Mouse (Mus musculus) hindlimb bud, embryonic 11.5 days (tissue): ENCODE data around the gene Tulp2.
"Not testable (repeated sequence)": the region's sequence is repeated elsewhere in the genome, so short reads cannot be mapped to it uniquely, and the experiment has no call there.

Experiments
- DNase-seq: peaks from one replicate; pipeline ENCODE4 v3.0.0-alpha.2; 2012; ENCODE audit warnings: low read depth, low spot score; ENCODE audit errors: extremely low spot score

The Tulp2 gene

DNA sequence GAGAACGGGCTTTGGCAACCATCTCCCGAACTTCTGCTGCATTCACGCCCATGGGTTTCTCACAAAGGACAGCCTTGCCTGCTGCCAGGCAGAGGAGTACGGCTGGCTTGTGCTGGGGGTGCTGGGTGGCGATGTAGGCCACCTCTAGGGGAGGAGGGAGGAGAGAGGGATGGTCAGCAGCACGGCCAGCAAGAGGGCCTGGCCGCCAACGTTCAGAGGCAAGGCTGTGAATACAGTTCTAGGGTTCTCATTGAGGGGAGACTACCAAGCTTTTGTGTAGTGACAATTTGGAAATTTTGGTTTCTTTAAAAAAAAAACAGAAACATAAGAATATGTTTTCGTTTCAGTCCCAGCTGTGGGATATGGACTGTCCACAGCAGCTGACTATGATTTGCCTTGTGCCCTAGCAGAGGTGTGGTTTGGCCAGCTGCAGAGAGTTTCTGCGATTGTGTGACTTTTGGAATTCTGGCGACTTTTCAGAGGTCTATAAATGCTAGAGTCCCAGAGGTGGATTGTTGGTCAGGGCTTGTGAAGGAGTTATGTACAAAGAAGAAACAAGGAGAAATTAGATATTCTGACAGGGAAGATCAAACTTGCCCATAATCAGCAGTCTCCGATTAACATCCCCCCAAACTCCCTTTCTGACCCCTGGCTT is 5.2 kb downstream of the Tulp2 start, which contains the start of gene Gm45808:
Gm45808 (minus strand) TSS at position 51 of the 655 bp plus-strand sequence.
- DNase-seq: no peak

DNA sequence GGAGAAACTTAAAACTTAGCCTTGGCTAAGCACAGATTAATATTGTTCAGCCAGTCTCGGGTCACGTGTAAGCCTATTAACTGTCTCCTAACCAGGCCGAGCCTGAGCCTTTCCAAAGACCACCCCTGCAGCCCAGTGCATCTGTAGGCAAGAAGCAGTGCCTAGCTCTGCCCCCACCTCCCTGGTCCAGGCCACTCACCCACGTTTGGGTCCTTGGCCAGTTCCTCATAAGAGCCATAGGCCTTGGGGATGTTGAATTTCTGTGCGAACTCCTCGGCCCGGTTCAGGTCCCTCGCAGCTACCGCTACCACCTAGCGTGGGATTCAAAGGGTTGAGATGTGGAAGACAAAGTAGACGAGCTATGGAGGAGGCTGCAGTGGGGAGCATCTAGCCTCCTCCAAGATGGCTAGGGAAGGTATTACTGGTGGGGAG is 6.2 kb downstream of the Tulp2 start:
- DNase-seq: no peak

DNA sequence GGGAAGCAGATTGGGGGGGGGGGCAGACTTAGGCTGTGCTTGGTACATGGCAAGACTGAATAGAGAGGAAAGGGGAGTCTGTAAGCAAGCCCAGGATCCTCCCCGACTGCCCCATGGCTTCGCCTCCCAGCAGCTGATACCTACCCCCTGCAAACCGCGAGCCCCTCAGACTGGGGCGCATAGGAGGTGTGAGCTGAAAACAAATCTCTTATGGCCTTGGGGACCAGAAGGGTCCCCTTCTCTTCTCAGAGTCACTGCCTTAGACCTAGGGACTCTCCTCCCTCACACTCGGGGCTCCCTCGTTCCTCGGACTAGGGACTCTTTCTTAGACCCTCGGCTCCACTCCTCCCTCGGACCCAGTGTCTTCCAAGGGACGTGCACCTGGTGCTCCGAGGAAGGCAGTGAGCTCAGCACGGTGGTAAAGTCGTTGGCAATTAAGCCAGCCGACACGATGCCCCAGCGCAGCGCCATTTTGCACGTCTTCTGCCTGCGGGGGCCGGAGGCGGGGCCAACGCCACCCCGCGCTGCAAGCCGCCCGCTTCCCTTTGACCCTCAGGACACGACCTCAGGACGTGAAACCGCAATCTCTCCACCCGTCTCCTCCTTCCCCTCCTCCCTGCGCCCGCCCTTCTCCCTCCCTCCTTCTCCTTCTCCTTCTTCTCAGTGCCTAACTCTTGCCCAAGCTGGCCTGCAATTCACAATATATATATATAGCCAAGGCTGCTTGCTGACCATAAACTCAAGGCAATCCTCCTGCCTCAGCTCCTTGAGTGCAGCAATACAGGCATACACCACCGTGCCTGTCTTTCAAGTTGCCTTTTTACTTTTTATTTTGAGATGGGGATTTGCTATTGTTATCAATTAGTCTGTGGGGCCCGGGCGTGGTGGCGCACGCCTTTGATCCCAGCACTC is 6.9 kb downstream of the Tulp2 start, which contains the start of gene Dhdh:
Dhdh (minus strand) TSS at position 513 of the 912 bp plus-strand sequence.
- no peak for DNase-seq

DNA sequence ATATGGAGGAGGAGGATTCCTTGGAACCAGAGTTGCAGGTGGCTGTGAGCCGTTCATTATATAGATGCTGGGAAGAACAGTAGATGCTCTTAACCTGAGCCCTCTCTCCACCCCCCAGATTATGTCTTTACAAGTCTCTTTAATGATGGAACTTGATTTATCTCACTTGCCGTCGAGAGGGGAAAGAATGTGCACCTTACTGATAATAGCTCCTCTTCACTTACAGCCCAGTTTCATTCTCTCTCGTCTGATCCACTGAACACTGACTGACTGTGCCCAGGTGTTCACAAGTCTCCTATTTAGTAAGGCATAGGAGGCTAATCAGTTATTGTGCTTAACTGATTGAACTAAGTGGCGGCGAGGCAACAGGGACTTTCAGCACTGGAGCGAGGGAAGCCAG is 7.9 kb downstream of the Tulp2 start:
- no peak for DNase-seq

DNA sequence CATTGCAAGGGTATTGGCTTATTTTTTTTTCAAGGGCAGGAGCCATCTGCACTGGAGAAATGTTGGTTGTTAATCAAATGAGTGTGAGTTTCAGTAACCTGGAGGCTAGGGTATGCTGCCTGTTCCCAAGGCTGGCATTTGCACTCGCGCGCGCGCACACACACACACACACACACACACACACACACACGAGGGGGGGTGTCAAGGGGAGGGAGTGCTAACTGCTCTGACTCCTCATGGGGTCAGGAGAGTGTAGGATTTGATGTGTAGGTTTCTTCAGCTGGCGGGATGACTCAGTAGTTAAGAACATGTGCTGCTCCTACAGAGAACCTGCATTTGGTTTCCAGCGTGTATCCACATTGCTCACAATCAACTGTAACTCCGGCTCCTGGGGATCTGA is 9.1 kb downstream of the Tulp2 start:
- DNase-seq: no peak

DNA sequence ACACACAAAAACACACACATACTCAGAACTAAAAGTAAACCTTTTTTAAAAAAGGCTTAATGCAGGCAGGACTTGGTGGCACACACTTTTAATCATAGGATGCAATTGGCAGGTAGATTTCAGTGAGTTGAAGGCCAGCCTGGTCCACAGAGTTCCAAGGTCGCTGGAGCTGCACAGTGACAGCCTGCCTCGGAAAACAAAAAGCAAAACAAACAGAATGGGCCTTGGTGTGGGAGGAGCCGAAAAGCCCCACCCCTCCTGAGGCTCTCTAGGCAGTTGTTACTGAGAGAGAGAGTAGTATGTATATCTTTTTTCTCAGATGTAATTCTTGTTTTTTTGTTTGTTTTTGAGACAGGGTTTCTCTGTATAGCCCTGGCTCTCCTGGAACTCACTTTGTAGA is 9.6 kb downstream of the Tulp2 start:
- no peak for DNase-seq

DNA sequence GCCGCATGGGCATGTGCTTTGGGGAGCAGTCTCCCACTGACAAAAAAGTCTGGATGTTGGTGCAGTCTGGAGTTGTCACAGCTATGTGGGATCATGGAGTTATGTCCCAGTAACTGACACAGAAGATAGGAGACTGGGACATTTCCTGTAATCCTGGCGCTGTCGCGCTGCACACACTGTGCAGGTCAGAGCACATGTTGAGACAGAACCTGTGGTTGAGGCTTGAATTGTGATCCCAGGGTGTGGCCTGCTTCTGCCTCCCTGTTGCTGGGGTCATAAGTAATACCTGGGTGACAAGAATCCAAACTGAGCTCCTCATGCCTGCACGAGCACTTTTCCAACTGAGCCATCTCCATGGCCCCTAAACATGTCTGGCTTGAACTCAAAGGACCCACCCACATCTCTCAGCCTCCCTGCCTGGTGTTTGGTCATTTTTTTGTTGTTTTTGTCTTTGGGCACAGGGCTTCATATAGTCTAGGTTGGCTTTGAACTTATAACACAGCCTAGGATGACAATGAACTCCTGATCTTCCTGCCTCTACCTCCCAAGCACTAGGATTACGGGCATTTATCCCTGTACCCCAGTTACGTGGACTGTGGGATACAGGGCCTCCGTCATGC is 10.7 kb downstream of the Tulp2 start:
- no peak for DNase-seq

DNA sequence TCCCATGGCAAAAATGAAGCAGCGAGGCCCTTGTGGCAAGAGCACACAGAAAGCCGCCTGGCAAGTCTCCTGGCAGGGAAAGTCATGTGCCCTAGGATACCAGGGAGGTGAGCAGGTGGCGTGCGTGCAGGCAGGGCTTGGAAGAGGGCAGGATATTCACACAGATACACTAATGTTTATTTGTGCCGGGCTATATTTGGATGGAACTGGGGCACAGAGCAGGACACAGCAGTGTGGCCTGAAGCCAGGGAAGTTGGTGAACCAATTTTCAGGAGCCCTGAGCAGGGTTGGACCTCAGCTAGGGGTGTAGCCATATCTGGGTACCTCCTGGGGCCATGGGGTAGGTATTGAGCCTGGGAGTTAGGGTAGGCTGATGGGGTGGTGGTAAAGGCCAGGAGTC is 11.3 kb downstream of the Tulp2 start:
- no peak for DNase-seq

DNA sequence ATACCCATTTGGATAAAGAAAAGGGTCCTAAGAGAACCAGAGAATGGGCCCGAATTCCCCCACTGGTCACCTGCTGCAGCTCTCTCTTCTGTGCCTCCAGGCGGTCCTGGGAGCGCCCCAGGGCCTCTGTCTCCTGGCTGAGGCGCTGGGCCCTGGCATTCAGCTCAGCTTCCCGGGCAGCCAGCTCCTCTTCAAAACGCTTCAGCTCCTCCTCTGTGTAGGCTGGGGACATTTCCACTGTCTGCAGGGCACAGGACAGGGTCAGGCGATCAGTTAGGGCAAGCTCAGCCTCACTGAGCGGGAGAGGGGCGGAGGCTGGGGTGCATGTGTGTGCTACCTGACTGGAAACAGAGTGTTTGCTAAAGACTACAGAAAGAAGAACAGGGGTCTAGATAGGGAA is 12.9 kb downstream of the Tulp2 start:
- DNase-seq: no peak

DNA sequence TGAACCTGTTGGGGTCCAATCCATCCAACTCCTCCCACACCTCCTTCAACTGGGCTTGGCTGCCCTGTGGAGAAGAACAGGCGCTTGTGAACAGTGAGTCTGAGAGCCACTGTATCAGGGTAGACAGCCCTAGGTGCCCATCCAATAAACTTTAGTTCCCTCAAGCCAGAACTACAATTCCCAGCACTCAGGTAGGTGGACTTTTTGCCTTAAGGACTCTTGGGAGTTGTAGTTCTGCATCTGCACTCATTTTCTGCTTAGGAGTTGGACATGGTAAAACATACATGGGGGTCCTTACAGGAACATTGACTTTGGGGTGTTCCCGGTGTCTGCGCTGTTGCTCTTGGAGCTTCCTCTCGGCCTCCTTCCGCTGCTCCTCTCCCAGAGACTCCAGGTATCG is 16.8 kb downstream of the Tulp2 start:
- DNase-seq: no peak

DNA sequence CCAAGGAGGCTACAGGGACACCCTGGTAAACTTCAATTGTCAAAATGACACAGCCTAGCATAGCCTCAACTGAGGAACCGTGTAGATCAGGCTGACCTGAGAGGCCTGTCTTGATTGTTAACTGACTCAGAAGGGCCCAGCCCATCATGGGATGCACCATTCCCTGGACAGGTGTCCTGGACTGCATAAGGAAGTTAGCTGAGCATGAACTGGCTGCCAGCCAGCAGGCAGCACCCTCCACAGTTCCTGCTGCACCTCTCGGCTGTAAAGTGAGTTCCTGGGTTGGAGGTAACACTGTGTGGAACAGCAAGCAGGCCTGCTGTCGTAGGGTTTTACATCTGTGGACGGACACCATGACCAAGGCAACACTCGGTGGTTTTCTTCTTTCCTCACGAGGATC is 25.9 kb downstream of the Tulp2 start:
- no peak for DNase-seq

DNA sequence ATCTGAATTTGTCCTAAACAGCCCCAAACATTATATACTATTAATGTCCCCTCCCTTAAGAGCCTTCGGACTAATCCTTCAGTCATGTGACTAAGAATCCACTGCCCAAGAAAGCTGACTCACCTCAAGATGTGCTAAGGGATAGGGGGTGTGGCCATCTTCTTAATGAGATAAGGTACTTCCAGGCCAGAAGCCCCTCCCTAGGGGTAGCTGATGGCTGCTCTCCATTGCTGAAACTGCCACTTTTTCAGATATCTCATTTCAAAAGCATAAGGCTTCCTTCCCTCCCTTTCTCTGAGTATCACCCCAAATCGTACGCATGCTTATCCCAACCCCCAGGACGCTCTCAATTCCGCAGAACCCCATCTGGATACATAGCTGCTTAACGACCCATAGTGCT is 26.9 kb downstream of the Tulp2 start:
- DNase-seq: no peak

DNA sequence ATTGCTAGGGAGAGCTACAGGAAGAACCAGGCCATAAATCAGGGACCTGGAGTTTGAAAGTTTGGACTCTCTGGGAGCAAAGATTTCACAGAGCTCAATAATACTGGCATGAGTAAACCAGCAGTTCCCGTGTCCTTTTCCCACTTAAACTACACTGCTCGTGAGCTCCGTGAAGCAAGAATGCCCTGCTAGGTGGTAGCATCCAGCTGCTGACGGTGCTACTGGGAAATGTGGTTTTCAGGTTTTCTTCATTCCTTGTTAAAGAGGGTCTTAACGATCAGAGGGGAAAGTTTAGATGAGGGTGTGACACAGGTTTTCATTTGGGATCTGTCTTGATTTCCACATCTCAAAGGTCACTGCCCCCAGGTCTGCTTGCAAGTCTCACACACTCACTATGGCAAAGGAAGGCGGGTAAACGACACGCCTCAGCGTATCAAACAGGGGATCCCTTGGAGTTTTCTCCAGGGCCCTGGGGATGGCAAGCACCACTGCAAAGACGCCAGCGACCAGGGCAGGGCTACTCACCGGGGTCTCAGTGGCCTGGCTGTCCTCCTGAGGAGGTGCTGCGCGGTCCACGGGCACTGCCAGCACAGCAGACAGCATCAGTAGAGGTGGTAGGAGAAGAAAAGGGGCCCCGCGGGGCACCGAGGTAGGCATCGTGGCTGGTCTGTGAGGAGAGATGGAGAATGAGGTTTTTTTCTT is 27.7 kb downstream of the Tulp2 start:
- no peak for DNase-seq

DNA sequence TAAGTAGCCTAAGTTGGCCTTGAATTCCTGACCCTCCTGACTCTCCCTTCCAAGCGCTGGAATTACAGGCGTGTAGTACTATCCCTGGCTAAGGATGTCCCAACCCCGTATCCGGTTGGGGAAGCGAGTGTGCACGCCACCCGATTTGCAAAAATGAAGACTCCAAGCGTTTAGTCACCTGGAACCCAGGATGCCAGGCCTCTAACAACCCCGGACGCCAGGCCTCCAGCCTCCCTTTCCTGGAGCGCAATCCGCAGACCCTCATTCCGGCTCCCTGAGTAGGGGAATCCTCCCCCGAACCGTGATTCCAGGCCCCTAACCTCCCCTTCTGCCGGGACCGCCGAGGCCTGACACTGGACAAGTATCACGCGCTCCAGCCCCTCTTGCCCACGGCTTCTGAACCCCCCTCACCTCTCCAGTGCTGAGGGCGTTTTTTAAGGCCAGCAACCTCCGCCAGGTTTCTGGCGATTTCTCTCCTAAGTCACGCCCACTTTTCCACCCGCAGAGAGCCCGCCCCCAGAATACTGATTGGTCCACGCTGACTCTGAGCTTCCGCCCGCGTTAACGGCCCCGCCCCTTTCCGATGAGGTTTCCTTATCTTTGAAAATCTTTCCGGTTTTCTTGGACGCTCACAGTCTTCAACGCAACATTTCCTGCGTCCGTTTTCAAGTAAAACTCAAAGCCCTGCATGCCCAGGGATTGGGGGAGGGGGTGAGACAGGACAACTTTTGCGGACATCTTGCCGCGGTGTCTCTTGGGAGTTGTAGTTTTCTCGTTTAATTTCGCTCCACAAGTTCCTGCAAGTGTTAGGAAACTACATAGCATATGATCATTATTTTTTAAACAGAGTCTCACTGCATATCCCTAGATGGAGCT is 28.5 kb downstream of the Tulp2 start, which contains the start of gene Nucb1:
Nucb1 (minus strand) TSS at position 495 of the 876 bp plus-strand sequence.
- peak; percentile 89 for DNase-seq

DNA sequence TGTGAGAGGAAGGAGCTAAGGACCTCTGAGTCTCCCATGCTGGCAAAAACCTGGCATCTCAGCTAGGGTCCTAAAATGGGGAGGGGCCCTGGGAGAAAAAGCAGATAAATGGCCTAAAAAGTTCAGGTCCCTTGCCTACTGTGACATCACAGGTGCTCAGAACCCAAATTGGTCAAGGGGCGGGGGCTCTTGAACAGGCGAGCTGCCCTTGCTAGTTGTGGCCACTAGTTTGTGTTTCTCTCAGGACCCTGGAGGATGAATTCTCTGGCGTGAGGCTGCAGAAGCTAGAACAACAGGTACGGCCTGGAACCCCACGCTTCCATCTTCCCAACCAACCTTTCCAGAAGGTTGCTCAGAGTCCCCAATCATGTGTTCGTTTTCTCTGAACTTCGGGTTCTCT is 32.7 kb downstream of the Tulp2 start:
- DNase-seq: no peak

DNA sequence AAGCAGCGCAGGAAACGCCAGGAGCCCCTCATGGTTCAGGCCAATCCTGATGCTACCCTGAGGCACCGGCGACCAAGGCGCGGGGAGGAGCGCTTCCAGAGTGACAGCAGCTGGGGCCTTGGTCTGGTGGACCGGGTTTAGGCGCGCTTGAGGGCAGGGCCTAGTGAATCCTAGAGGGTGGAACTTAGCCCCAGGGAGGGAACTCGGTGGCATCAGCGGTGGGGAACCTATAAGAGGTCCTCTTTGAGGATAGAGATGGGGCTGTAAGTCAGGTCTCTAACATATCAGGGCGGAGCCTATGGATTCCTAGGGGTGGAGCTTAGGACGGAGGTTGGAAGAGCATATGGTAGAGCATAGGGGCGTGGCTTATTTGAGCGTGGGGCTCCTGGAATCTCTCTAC is 33.8 kb downstream of the Tulp2 start:
- DNase-seq: no peak

DNA sequence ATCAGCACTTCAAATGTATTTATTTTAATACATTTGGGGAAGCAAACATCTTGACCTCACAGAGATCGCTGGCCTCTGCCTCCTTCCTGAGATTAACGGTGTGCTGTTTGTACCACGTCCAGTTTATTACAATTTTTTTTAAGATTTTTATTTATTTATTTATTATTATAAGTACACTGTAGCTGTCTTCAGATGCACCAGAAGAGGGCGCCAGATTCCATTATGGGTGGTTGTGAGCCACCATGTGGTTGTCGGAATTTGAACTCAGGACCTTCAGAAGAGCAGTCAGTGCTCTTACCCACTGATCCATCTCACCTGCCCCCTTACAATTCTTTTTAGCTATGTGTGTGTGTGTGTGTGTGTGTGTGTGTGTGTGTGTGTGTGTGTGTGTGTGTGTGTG is 35.2 kb downstream of the Tulp2 start:
- not testable (repeated sequence) for DNase-seq

DNA sequence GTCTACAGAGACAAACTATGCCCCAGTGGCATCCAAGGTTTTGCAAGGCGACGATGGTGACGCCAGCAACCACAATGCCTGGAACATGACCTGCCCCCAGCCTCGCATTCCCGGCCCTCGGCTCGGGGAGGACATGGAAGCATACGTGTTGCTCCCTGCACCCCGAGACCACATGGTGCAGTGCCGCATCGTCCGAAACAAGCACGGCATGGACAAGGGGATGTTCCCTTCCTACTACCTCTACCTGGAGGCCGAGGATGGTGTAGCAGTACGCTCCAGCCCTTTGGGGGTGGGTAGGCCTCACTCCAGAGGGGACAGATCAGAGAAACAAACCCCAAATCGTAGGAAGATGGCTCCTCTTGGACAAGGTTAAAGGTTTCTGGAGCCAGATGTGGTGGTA is 36.9 kb downstream of the Tulp2 start:
- DNase-seq: no peak

DNA sequence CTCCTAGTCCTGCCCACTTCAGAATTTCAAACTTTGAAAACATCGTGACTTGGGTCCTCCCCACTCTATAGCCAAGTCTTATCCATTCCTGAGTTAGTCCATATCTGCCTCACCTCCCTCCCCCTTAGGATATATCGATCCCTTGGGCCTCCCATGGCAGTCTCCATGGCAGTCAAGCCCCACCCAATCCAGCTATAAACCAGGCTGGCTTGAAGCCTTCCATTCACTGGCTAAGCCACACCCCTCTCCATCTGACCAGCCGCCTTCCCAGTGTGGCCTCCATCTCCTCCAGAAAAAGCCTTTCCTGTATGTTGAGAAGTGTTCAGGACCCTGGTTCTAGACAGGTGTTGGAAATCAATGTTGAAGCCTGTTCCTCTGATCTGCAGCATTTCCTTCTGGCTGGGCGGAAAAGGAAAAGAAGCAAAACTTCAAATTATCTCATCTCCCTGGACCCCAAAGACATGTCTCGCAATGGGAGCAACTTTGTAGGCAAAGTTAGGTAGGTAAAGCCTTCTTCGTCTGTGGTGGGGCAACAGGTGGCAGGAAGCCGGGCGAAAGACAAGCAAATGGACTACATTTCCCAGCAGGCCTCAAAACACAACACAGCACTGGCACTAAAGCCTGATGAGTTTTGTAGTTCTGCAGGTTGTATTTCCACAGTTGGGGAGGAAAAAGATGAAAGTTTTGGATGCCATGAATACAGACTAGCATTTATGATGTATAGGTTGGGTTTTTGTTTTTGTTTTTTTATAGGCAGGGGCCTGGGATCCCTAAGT is 37.9 kb downstream of the Tulp2 start:
- no peak for DNase-seq
